Mouse (Mus musculus) E14TG2a.4 (cell line): Measurements from ENCODE around the gene Cadm2.

Experiments
- CTCF ChIP-seq: conservative IDR thresholded peaks from 2 replicates; pipeline ENCODE4 v1.5.1; 2014; ENCODE audit warnings: low read length
- POU5F1 ChIP-seq: IDR thresholded peaks from 2 replicates; pipeline ENCODE4 v1.6.1; 2014; ENCODE audit warnings: low read length, borderline replicate concordance

- TF ChIP-seq CTCF (no peak), POU5F1 (no peak)
Observed at GRCm38 (mm10) chr16:67095916-67096315, 524.8 kb downstream of the Cadm2 start.
